Mouse (Mus musculus) layer of hippocampus, adult 9-10 months (tissue): Measurements from ENCODE around the gene Fer1l4.

Experiments
- DNase-seq: peaks from one replicate; pipeline ENCODE4 v3.0.0; 2022; ENCODE audit warnings: low spot score

Gene Fer1l4

DNA sequence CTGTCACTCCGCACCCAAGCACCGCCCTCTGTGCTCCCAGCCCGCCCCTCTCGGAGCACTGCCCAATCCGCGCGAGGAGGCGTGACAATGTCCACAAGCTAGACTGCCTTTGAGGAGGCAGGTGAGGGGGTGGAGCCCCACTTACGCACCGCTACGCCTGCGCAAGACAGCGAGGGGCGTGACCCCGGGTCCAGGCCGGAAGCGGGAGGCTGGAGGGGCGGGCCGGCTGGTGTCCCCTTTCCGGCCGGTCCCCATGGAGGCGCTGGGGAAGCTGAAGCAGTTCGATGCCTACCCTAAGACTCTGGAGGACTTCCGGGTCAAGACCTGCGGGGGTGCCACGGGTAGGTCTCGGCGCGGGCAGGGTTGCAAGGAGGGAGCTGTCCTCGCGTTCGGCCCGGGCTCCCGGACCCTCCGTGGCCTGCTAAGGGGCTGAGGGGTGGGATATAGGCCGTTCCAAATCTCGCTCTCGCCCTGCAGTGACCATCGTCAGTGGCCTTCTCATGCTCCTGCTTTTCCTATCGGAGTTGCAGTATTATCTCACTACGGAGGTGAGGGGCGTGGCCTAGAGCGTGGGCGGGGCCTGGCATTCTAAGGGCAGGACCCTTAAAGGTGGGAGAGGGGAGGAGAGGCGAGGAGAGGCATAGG lies 44.7 kb downstream of the Fer1l4 start, which contains the start of the genes 6430550D23Rik and Ergic3:
Gene 6430550D23Rik, minus strand, starts transcription at position 90 of the 645 bp plus-strand sequence.
Gene Ergic3, plus strand, starts transcription at position 158 of the 645 bp plus-strand sequence.
- peak; percentile 94 for DNase-seq

DNA sequence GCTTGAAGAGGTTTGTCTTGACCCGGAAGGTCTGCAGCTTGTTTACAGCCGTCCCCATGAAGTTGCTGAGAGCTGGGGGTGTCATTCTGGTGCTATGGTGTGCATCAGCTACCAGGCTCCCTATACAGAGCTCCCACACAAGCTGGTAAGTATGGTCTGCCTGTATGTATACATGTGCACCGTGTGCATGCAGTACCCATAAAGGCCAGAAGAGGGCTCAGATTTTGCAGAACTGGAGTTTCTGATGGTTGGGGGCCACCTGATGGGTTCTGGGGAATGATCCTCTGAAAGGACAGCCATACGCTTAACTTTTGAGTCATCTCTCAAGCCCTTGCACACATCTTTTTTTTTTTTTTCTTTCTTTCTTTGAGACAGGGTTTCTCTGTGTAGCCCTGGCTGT lies 47.4 kb downstream of the Fer1l4 start:
- no peak for DNase-seq

DNA sequence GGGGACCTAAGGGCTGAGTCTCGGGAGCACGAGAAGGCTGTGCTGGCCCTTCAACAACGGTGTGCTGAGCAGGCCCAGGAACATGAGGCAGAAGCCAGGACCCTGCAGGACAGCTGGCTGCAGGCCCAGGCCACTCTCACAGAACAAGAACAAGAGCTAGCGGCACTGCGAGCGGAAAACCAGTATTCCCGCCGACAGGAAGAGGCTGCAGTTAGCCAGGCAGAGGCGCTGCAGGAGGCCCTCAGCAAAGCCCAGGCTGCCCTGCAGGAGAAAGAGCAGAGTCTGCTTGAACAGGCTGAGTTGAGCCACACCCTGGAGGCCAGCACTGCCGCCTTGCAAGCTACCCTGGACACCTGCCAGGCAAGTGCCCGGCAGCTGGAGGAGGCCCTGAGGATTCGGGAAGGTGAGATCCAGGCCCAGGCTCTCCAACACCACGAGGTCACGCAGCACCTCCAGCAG lies 60.9 kb downstream of the Fer1l4 start:
- DNase-seq, result no peak

DNA sequence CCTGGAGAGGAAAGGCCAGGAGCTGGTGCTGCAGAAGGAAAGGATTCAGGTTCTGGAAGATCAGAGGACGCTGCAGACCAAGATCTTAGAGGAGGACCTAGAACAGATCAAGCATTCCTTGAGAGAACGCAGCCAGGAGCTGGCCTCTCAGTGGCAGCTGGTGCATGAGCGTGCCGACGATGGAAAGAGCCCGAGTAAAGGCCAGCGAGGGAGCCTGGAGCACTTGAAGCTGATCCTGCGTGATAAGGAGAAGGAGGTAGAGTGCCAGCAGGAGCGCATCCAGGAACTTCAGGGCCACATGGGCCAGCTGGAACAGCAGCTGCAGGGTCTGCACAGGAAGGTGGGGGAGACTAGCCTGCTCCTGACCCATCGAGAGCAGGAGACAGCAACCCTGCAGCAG lies 61.6 kb downstream of the Fer1l4 start:
- no peak for DNase-seq

DNA sequence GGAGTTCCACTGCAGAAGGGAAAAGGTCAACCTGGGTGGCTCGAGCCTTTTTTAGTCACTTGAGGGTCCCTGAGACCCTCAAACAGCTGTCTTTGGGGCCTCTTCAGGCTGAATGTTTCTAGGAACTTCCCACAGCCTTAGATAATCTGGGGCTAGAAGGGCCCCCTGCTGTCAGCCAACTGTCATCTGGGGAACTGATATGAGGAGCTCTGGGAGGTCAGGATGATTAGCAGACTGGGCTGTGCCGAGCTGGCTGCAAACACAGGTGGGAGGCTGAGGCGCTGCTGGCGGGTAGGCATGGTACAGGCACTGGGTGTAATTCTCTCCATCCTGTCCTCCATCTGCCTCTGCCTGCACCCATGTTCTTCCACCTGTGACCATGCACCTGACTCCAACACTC lies 63.7 kb downstream of the Fer1l4 start:
- DNase-seq, result no peak

DNA sequence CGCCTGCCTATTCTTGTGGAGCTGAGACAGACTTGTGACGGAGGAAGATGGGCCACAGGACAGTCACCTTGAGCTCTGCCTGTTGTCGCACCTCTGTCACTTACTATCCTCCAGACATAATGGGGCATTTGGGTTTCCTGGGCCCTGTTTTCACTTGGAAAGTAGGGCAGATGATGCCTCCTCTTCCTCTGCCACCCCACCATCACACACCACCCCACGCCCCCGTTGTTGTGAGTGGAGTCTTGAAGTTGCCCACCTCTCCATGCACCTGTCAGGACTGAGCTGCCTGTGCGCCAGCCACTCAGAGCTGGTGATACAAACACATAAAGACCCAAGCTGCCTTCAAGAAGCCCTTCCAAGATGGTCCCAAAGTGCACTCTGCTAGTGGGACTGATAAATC lies 65.6 kb downstream of the Fer1l4 start:
- no peak for DNase-seq

DNA sequence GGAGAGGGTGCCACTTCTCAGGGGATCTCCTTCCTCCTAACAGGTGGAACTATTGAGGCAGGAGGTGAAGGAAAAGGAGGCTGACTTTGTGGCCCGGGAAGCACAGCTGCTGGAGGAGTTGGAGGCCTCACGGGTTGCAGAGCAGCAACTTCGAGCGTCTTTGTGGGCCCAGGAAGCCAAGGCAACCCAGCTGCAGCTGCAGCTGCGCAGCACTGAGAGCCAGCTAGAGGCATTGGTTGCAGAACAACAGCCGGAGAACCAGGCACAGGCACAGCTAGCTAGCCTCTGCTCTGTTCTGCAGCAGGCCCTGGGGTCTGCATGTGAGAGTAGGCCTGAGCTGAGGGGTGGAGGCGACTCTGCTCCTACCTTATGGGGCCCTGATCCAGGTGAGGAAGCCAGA lies 67.0 kb downstream of the Fer1l4 start:
- DNase-seq, result no peak

DNA sequence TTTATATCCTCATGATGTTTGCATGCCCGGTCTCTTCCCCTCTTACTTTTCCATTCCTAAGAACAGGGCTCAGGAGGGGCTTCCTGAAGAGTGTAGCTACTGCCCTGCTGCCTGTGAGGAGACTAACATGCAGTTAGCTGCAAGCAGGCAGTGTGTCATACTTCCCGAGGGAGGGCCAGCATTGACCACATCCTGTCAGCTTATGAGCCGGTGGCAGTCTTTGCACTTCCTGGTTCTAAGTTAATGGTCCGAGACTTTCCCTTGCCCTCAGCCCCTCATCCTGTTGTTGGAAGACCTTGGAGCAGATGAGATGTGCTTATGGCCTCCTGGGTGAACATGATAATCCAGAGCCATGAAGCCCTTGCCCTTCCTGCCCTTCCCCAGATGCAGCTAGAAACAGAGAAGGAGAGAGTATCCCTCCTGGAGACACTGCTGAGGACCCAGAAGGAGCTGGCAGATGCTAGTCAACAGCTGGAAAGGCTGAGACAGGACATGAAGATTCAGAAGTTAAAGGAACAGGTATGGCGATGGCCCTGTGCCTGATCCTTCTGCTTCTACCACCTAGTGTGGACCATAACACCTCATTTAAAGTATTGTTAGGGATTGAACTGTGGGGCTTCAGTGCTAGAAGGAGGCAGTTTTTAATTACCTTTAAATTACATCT lies 73.3 kb downstream of the Fer1l4 start:
- DNase-seq, result no peak

DNA sequence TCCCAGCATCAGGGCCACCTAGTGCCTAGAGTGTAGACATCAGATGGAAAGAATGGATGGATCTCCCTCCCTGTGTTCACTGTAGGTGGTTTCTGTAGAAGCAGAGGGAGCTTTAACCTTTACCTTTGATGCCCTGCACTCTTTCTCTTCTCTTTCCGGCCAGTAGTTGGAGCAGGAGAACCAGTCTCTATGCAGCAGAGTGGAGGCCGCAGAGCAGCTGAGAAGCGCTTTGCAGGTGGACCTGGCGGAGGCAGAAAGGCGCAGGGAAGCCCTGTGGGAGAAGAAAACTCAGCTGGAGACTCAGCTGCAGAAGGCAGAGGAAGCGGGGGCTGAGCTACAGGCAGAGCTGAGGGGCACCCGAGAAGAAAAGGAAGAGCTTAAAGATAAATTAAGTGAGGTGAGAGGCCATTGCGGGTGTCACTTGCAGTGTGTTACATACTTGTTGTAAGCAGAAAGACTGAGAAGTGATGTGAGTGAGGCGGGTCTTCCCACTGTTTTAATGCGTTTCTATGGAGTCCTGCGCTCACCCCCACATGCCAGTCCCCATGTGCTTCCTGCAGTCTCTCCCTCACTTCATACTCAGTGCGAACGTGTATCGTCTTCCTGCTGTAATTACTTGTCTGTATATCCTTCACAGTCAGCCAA lies 78.5 kb downstream of the Fer1l4 start:
- DNase-seq, result no peak

DNA sequence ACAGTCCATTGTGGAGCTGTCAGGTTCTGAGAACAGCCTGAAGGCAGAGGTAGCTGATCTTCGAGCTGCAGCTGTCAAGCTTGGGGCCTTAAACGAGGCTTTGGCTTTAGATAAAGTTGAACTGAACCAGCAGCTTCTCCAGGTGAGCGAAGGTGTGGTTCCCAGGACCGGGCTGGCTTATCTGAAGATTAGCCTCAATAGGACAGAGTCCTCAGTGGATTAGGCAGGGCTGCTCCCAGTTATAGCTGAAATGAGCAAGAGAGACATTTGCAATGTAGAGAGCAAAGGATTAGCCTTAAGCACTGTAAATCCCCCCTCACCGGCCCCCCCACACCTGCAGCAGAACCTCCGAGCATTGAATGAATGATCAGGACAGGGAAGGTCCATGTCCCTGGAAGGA lies 79.4 kb downstream of the Fer1l4 start:
- no peak for DNase-seq
